Mouse (Mus musculus): Measurements from ENCODE around the gene Muc3. TPM values are rescaled to one million over a fixed set of nuclear protein-coding genes. Genes with fewer than 3 reads are reported as not detected.

Muc3 gene
- total and polyA plus RNA-seq, 3 experiments, result not detected

DNA sequence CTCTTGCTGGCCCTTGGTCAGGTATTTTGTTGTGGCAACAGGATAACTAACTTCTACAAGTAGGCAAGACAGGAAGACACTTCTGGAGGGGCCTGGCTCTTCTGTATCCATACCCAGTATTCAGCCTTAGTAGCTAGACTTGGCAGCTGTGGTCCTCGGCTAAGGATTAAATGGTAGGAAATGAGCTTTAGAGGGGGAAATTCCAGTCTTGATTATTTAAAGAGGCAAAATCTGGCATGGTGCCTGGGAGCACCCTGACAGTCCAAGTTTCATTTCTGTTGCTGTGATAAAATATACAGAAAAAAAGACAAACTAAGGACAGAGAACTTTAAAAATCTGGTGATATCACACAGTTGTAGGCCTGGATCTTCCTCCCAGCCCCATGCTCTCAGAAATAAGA, 53.1 kb downstream of the Muc3 start:
- ATAC-seq (ENCODE audit: extremely low read depth, insufficient number of reproducible peaks, low FRiP score, poor library complexity, severe bottlenecking) (no peak), DNase-seq (ENCODE audit: low spot score) (no peak)
- H3K4me3 ChIP-seq (ENCODE audit: low read depth, low read length), result no peak overlapping the region
- H3K27me3 ChIP-seq (ENCODE audit: insufficient read depth, low read length), result peaks cover 4% of the 10 kb centered on the region; the same call in 1 of the 2 replicates
- H3K9me3 ChIP-seq (replicated peaks), result no peaks in the 10 kb centered on the region
- H3K4me1 ChIP-seq (ENCODE audit: insufficient read depth, low read depth, low read length), result peaks cover 59% of the 10 kb centered on the region
- TF ChIP-seq GATA2 (IDR thresholded peaks at IDR 0.05; ENCODE audit: borderline replicate concordance, low read depth, low read length) (no peak), POLR2AphosphoS5 (IDR thresholded peaks at IDR 0.05; ENCODE audit: insufficient replicate concordance, low read depth, low read length) (no peak), TAL1 (conservative IDR thresholded peaks at IDR 0.05; ENCODE audit: low read depth, low read length) (no peak), CTCF (IDR thresholded peaks at IDR 0.05; ENCODE audit: low read depth, low read length) (no peak)
- H3K36me3 ChIP-seq (replicated peaks), result peaks cover 13% of the 10 kb centered on the region

DNA sequence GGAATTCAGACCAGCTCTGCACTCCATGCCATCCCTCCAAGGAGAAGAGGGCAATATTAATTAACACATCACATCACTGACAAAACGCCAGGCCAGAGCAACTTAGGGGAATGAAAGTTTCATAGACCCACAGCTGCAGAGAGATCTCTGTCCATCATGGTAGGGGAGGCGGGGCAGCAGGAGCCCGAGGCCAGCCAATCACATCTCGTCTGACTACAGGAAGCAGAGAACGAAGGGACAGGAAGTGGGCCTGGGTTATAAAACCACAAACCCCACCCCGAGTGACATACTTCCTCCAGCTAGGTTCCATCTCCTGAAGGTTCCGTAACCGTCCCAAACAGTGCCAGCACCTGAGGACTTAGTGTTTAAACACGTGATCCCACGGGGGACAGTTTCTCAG, 54.0 kb downstream of the Muc3 start:
- Histone ChIP-seq H3K4me1 (ENCODE audit: insufficient read depth, low read depth, low read length) (peaks cover 52% of the 10 kb centered on the region), H3K27me3 (ENCODE audit: insufficient read depth, low read length) (peaks cover 4% of the 10 kb centered on the region; the same call in 1 of the 2 replicates), H3K36me3 (replicated peaks) (peaks cover 10% of the 10 kb centered on the region), H3K9me3 (replicated peaks) (no peaks in the 10 kb centered on the region), H3K4me3 (ENCODE audit: low read depth, low read length) (no peak overlapping the region)
- DNase-seq (ENCODE audit: low spot score), result no peak
- ATAC-seq (ENCODE audit: extremely low read depth, insufficient number of reproducible peaks, low FRiP score, poor library complexity, severe bottlenecking), result no peak
- no peak for TF ChIP-seq POLR2AphosphoS5 (IDR thresholded peaks at IDR 0.05; ENCODE audit: insufficient replicate concordance, low read depth, low read length)
- TF ChIP-seq GATA1 (IDR thresholded peaks at IDR 0.05; ENCODE audit: borderline replicate concordance, low read length), result no peak
- no peak for TF ChIP-seq TAL1 (conservative IDR thresholded peaks at IDR 0.05; ENCODE audit: low read depth, low read length)
- no peak for TF ChIP-seq GATA2 (IDR thresholded peaks at IDR 0.05; ENCODE audit: borderline replicate concordance, low read depth, low read length)
- no peak for TF ChIP-seq CTCF (IDR thresholded peaks at IDR 0.05; ENCODE audit: low read depth, low read length)

DNA sequence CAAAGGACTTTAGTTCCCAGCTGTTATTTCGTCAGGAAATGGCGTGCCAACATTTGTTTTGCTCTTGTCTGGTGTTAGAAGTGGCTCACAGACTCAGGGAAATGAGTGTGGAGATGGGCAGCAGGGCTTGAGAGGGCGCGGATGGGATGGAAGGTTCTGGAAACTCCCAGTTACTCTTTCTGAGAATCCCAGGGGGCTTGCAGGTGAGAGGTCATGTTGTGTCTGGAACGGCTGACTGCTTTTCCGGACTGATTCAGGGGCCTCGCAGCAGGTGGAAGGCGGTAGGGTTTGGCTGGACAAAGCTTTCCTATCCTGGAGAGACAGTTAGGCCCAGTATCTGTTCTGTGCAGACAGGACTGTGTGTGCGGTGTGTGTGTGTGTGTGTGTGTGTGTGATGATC, 55.4 kb downstream of the Muc3 start:
- Histone ChIP-seq H3K4me3 (ENCODE audit: low read depth, low read length) (no peak overlapping the region), H3K36me3 (replicated peaks) (no peaks in the 10 kb centered on the region), H3K27me3 (ENCODE audit: insufficient read depth, low read length) (peaks cover 4% of the 10 kb centered on the region; the same call in 1 of the 2 replicates), H3K9me3 (replicated peaks) (no peaks in the 10 kb centered on the region), H3K4me1 (ENCODE audit: insufficient read depth, low read depth, low read length) (peaks cover 38% of the 10 kb centered on the region)
- ATAC-seq (ENCODE audit: extremely low read depth, insufficient number of reproducible peaks, low FRiP score, poor library complexity, severe bottlenecking) (no peak), DNase-seq (ENCODE audit: low spot score) (no peak)
- TF ChIP-seq GATA1 (IDR thresholded peaks at IDR 0.05; ENCODE audit: borderline replicate concordance, low read length), result no peak

DNA sequence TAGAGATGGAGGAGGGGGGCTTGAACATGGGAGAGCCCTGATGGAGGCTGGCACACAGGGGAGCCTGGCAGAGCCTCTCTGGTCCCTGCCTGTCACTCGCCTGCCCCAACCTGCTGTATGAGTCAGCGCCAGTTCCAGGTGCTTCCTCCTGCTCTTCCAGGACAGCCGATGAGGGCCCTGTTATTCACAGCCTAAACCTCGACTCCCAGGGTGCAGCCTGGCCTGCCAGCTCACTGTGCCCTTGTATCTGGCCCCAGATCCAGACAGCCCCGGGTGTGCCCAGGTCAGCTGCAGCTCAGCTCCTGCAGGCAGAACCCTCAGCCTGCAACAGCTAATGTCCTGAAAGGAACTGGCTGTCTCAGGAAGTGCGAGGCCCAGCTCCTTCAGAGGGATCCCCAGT, 57.6 kb downstream of the Muc3 start:
- ATAC-seq (ENCODE audit: extremely low read depth, insufficient number of reproducible peaks, low FRiP score, poor library complexity, severe bottlenecking), result no peak
- Histone ChIP-seq H3K27me3 (ENCODE audit: insufficient read depth, low read length) (peaks cover 4% of the 10 kb centered on the region; the same call in 1 of the 2 replicates), H3K9me3 (replicated peaks) (peaks cover 8% of the 10 kb centered on the region), H3K4me3 (ENCODE audit: low read depth, low read length) (no peak overlapping the region), H3K4me1 (ENCODE audit: insufficient read depth, low read depth, low read length) (peaks cover 19% of the 10 kb centered on the region), H3K36me3 (replicated peaks) (no peaks in the 10 kb centered on the region)
- DNase-seq (ENCODE audit: low spot score), result no peak
- no peak for TF ChIP-seq GATA1 (IDR thresholded peaks at IDR 0.05; ENCODE audit: borderline replicate concordance, low read length)
- no peak for TF ChIP-seq CTCF (IDR thresholded peaks at IDR 0.05; ENCODE audit: low read depth, low read length)
- TF ChIP-seq GATA2 (IDR thresholded peaks at IDR 0.05; ENCODE audit: borderline replicate concordance, low read depth, low read length), result no peak
- no peak for TF ChIP-seq POLR2AphosphoS5 (IDR thresholded peaks at IDR 0.05; ENCODE audit: insufficient replicate concordance, low read depth, low read length)
- TF ChIP-seq TAL1 (conservative IDR thresholded peaks at IDR 0.05; ENCODE audit: low read depth, low read length), result no peak

DNA sequence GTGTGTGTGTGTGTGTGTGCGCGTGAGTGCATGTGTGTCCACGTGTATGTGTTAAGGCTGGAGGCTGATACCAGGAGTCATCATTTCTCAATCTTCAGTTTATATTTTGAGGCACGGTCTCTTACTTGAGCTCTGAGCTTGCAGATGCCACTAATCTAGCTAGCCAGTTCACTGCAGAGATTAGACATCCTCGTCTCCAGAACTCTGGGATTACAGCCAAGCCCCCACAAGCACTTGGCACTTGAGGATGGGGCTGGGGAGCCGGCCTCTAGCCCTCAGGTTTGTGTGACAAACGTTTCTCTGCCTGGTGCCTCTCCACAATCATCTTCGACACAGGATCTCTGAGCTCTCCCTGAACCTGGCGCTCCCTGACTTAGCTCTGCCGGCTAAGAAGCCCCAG, 58.3 kb downstream of the Muc3 start:
- Histone ChIP-seq H3K4me1 (ENCODE audit: insufficient read depth, low read depth, low read length) (peaks cover 23% of the 10 kb centered on the region), H3K36me3 (replicated peaks) (no peaks in the 10 kb centered on the region), H3K27me3 (ENCODE audit: insufficient read depth, low read length) (peaks cover 4% of the 10 kb centered on the region; the same call in 1 of the 2 replicates), H3K4me3 (ENCODE audit: low read depth, low read length) (no peak overlapping the region), H3K9me3 (replicated peaks) (peaks cover 11% of the 10 kb centered on the region)
- TF ChIP-seq GATA2 (IDR thresholded peaks at IDR 0.05; ENCODE audit: borderline replicate concordance, low read depth, low read length), result no peak
- DNase-seq (ENCODE audit: low spot score) (no peak), ATAC-seq (ENCODE audit: extremely low read depth, insufficient number of reproducible peaks, low FRiP score, poor library complexity, severe bottlenecking) (no peak)

DNA sequence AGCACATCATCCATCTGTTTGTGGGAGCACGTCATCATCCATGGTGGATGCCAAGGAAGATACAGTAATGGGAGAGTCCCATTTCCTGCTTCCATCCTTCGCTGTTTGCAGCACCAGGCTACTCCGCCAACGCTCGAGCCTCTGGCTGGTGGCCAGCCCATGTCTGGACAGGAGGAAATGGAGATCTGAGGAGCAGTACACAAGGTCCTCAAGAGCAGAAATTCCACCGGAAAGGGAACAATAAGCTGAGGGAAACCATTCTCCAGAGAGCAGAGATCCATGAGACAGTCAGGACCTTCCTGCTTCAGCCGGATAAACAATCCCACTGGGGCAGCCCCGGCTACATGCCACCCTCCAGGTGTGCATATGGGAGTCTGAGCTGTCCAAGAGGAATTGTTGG, 61.7 kb downstream of the Muc3 start:
- ATAC-seq (ENCODE audit: extremely low read depth, insufficient number of reproducible peaks, low FRiP score, poor library complexity, severe bottlenecking), result no peak
- TF ChIP-seq GATA1 (IDR thresholded peaks at IDR 0.05; ENCODE audit: borderline replicate concordance, low read length), result no peak
- TF ChIP-seq POLR2AphosphoS5 (IDR thresholded peaks at IDR 0.05; ENCODE audit: insufficient replicate concordance, low read depth, low read length), result no peak
- TF ChIP-seq CTCF (IDR thresholded peaks at IDR 0.05; ENCODE audit: low read depth, low read length), result no peak
- TF ChIP-seq TAL1 (conservative IDR thresholded peaks at IDR 0.05; ENCODE audit: low read depth, low read length), result no peak
- no peak for TF ChIP-seq GATA2 (IDR thresholded peaks at IDR 0.05; ENCODE audit: borderline replicate concordance, low read depth, low read length)
- Histone ChIP-seq H3K36me3 (replicated peaks) (no peaks in the 10 kb centered on the region), H3K4me3 (ENCODE audit: low read depth, low read length) (no peak overlapping the region), H3K4me1 (ENCODE audit: insufficient read depth, low read depth, low read length) (peaks cover 35% of the 10 kb centered on the region), H3K27me3 (ENCODE audit: insufficient read depth, low read length) (peaks cover 4% of the 10 kb centered on the region; the same call in 1 of the 2 replicates), H3K9me3 (replicated peaks) (peaks cover 11% of the 10 kb centered on the region)
- no peak for DNase-seq (ENCODE audit: low spot score)

DNA sequence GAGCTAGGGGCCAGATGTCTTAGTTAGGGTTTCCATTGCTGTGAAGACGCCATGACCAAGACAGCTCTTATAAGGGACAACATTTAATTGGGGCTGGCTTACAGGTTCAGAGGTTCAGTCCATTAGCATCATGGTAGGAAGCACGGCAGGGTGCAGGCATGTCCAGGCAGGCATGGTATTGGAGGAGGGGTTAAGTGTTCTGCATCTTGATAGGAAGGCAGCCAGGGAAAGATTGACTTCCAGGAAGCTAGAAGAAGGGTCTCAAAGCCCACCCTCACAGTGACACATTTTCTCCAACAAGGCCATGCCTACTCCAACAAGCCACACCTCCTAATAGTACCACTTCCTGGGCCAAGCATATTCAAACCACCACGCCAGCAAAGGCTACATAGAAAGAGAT, 63.4 kb downstream of the Muc3 start:
- ATAC-seq (ENCODE audit: extremely low read depth, insufficient number of reproducible peaks, low FRiP score, poor library complexity, severe bottlenecking), result no peak
- Histone ChIP-seq H3K27me3 (ENCODE audit: insufficient read depth, low read length) (no peaks in the 10 kb centered on the region), H3K36me3 (replicated peaks) (no peaks in the 10 kb centered on the region), H3K4me3 (ENCODE audit: low read depth, low read length) (no peak overlapping the region), H3K9me3 (replicated peaks) (peaks cover 11% of the 10 kb centered on the region), H3K4me1 (ENCODE audit: insufficient read depth, low read depth, low read length) (peaks cover 34% of the 10 kb centered on the region)
- TF ChIP-seq GATA1 (IDR thresholded peaks at IDR 0.05; ENCODE audit: borderline replicate concordance, low read length), result no peak
- no peak for DNase-seq (ENCODE audit: low spot score)

All from G1E (cell line).